Mouse (Mus musculus) T-helper 1 cell (primary cell): Measurements from ENCODE around the gene 0610037L13Rik.

Experiments
- in situ Hi-C: fragments of 300-600 bp; cut with MboI, MseI; formaldehyde crosslinking; loops from one replicate; pipeline ENCODE4 v1.15.1; 2025; ENCODE audit warnings: high pct_unique_total_duplicates

Gene 0610037L13Rik

DNA sequence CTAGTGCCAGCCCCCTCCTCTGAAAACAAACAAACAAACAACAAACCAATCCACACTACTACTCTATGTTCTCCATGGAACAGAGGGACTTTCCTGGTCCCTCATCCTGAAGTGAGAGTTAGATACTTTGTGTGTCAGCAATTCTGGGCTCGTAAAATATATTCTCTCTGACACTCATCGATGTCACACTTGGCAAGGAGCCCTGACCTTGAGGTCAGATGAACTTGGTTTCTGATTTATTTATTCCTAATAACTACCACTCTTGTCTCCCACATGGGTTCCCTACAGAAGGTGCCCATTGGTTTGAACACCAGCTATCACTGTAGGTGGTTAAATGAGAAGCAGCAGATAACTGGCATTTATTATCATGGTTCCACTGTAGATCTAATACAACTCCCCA, 30.7 kb downstream of the 0610037L13Rik start:
- in situ Hi-C loops: no loop called here

- in situ Hi-C loops: no loop called here
Measured at GRCm38 (mm10) chr4:107921152-107921695, 31.6 kb downstream of the 0610037L13Rik start.

- in situ Hi-C loops: no loop called here
Measured at GRCm38 (mm10) chr4:107921952-107922351, 32.3 kb downstream of the 0610037L13Rik start.

DNA sequence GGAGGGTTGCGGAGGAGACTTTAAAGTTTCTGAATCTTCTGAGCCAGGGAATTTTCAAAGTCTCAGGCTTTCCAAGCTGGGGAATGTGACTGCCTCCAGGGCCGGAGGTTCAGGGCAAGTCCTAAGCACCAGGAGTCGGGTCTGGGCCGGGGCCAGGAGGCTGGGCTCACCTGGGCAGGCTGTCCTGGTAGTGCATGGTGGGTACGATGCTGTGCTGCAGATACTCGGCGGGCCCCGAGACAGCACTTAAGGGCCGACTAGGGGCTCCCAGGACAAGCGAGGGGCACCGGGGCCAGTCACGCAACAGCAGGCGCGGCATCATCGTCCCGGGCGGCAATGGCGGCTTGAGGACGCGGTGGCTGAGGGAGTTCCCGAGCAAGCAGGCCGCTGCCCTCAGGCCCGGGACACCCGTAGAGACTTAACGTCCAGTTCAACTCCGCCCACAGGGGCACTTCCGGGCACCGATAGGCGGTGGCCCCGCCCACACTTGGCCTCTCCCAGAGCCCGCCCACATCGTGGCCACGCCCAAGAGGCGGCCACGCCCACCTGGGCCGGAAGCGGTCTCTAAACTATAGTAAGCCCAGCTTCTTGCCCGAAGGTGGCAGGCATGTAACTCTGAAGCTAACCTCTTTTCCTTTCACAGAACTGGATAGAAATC, 33.7 kb downstream of the 0610037L13Rik start, which contains the start of gene Cpt2:
TSS of gene Cpt2 (minus strand) at position 466 of the 658 bp plus-strand sequence.
- in situ Hi-C loops: no loop called here

- in situ Hi-C loops: no loop called here
Measured at GRCm38 (mm10) chr4:107923803-107924194, 34.2 kb downstream of the 0610037L13Rik start.

DNA sequence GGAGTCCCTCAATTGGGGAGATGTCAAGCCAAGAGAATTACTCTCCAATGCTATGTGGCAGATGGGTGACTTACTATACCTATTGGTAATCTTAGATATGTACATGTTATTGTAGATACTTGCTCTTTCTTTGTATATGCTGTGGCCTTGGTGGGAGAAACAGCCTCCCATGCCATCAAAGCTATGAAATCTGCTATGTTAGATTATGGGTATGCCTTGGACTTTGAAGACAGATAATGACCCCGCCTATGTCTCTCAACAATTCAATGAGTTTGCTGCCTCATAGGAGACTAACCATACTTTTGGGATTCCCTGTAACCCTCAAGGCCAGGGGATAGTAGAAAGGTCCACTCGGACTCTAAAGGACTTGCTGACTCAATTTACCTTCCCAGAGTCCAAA, 38.7 kb downstream of the 0610037L13Rik start:
- in situ Hi-C loops: no loop called here

GRCm38 (mm10) chr4:107928726-107929125, 39.1 kb downstream of the 0610037L13Rik start:
- in situ Hi-C loops: no loop called here

DNA sequence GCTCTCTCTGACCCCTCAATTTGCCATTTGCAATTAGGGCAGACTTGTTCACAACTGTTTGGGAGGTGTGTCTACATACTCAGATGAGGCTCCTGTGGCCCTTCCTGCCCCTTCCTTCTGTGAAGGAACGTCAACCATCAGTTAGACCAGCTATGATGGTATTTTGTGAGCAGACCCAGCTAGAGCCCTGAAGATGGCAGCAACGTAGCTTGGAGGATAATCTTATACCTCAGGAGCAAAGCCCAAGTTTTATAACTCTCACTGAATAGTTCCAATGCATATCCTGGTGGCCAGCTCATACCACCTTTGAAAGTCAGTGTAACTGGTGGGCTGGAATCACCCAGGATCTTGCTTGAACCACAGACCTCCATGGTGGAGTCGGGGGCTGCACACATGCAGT, 41.8 kb downstream of the 0610037L13Rik start:
- in situ Hi-C loops: no loop called here

- in situ Hi-C loops: no loop called here
Measured at GRCm38 (mm10) chr4:107933239-107933638, 43.6 kb downstream of the 0610037L13Rik start.

GRCm38 (mm10) chr4:107935254-107935653, 45.6 kb downstream of the 0610037L13Rik start:
- in situ Hi-C loops: loop anchor here (5.0 kb wide), 1 partner anchor 107 kb away; no protein-coding TSS in a partner anchor

GRCm38 (mm10) chr4:107937338-107937737, 47.7 kb downstream of the 0610037L13Rik start:
- in situ Hi-C loops: loop anchor here (5.0 kb wide), 1 partner anchor 105 kb away; no protein-coding TSS in a partner anchor

- in situ Hi-C loops: loop anchor here (5.0 kb wide), 1 partner anchor 104 kb away; no protein-coding TSS in a partner anchor
Measured at GRCm38 (mm10) chr4:107938124-107938523, 48.5 kb downstream of the 0610037L13Rik start.

DNA sequence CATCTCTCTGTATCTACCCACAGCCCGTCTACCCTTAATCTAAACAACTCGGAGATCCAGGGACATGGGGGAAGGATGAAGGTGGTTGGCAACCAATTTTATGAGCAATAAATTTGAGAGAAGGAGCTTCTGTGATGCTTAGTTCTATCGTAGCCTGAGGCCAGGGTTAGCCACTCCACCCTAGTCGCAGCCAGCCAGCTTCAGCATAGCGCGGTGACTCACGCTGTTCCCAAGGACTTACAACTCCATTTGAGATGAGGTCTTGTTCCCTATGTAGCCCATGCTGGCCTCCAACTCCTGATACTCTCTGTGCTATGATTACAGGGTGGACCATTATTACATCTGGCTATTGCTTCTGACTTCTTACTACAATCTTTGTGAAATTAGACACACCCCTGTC, 53.1 kb downstream of the 0610037L13Rik start:
- in situ Hi-C loops: no loop called here

- in situ Hi-C loops: no loop called here
Measured at GRCm38 (mm10) chr4:107944141-107944540, 54.5 kb downstream of the 0610037L13Rik start.
